Mouse (Mus musculus) G1E (cell line): ENCODE data around the gene H2afz.

Experiments
- CTCF ChIP-seq: IDR thresholded peaks from 2 replicates; pipeline ENCODE4 v1.5.1; 2012; ENCODE audit warnings: low read depth, low read length, inconsistent platforms, mixed read lengths
- GATA1 ChIP-seq: IDR thresholded peaks from 2 replicates; pipeline ENCODE4 v1.6.1; 2012; ENCODE audit warnings: borderline replicate concordance, low read length, inconsistent platforms, mixed read lengths

DNA sequence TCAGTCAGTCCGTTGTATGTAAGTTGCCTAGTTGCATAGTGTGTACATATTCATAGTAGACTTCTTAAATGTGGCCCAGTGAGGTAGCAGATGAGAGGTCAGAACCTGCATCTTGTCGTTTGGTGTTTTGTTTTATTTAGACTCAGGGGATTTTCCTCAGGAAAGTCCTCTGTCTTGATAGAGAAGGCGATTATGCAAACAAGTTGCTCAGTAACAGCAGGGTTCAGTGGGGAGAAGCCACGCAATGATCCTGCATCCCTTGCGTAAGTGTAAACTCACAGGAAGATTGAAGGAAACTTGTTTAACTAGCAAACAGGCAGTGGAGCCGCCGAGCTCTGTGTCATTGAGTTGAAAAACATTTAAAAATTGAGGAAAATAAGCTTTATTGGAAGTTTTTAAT is 23.7 kb downstream of the H2afz start:
- no peak for TF ChIP-seq CTCF
- TF ChIP-seq GATA1 = no peak
